Mouse (Mus musculus) heart, adult 2 months (tissue): ENCODE results near the gene Ppp1r14a. TPM values are rescaled to one million over a fixed set of nuclear protein-coding genes. Genes with fewer than 3 reads are reported as not detected.
A peak's percentile ranks its signal among the peaks of the same experiment; 100 is the strongest.

Source experiments
- DNase-seq, 2 experiments: peaks; one replicate each; pipeline ENCODE4 v3.0.0; 2021
- H3K27ac ChIP-seq: fragments of 200-600 bp; 2 replicates; pipeline ENCODE4 v1.8.1; 2022
- H3K27me3 ChIP-seq: fragments of 200-500 bp; 2 replicates; pipeline ENCODE4 v1.6.1; 2012; ENCODE audit warnings: mild to moderate bottlenecking, low read length, inconsistent platforms, mixed read lengths; ENCODE audit not compliant: control insufficient read depth, insufficient read depth
- H3K36me3 ChIP-seq: fragments of 200-500 bp; 2 replicates; pipeline ENCODE4 v1.6.1; 2012; ENCODE audit warnings: low read length, inconsistent platforms; ENCODE audit not compliant: control insufficient read depth, insufficient read depth
- H3K4me1 ChIP-seq: fragments of 200-500 bp; 2 replicates; pipeline ENCODE4 v1.6.1; 2011; ENCODE audit warnings: low read length; ENCODE audit not compliant: control insufficient read depth, insufficient read depth
- H3K4me3 ChIP-seq: fragments of 200-600 bp; 2 replicates; pipeline ENCODE4 v1.8.1; 2022
- H3K79me2 ChIP-seq: fragments of 200-500 bp; replicated peaks from 2 replicates; pipeline ENCODE4 v1.6.1; 2012; ENCODE audit warnings: mild to moderate bottlenecking, inconsistent platforms, low read length, moderate library complexity, mixed read lengths; ENCODE audit not compliant: control insufficient read depth, insufficient read depth
- H3K9ac ChIP-seq: fragments of 200-500 bp; 2 replicates; pipeline ENCODE4 v1.6.1; 2012; ENCODE audit warnings: low read depth, mild to moderate bottlenecking, control low read depth, inconsistent platforms, low read length, mixed read lengths
- CTCF ChIP-seq: fragments of 200-600 bp; IDR thresholded peaks from 2 replicates; pipeline ENCODE4 v1.8.1; 2022; ENCODE audit warnings: antibody characterized with exemption, mild to moderate bottlenecking, moderate library complexity
- EP300 ChIP-seq: fragments of 200-500 bp; IDR thresholded peaks from 2 replicates; pipeline ENCODE4 v1.6.1; 2011; ENCODE audit warnings: low read depth, low read length, control low read depth; ENCODE audit not compliant: insufficient read depth
- POLR2A ChIP-seq: fragments of 200-500 bp; IDR thresholded peaks from 2 replicates; pipeline ENCODE4 v1.6.1; 2011; ENCODE audit warnings: mild to moderate bottlenecking, low read depth, low read length, control low read depth; ENCODE audit not compliant: insufficient read depth
- WGBS: fragments of 180-500 bp; shearing (Covaris S2); methylation state at CpG from one replicate; pipeline ENCODE4 v1.1.7; 2018; 5-methylcytosine and 5-hydroxymethylcytosine counted together
- intact Hi-C: fragments of 180-260 bp; cut with DNase I; formaldehyde crosslinking; loops from one replicate; pipeline ENCODE4 v1.15.1; 2025
- long read RNA-seq: library from polyadenylated mRNA; stranded (forward); transcript quantifications from one replicate; pipeline ENCODE4 v2.0.0, GENCODE M21; 2021
- polyA plus RNA-seq: library from polyadenylated mRNA; depleted of rRNA; stranded (reverse); fragments of >200 nt; gene quantifications from 2 replicates; pipeline ENCODE4 v1.2.3, GENCODE M21; 2012; rRNA removed
- total RNA-seq, 2 experiments: library from RNA; stranded (reverse); gene quantifications; 2 replicates each; pipeline ENCODE4 v1.2.3; 2021

Ppp1r14a gene
- total RNA-seq (10 to 100 TPM in 1 of 2 experiments, 1 to 10 TPM in 1; 8.7 to 10.3 TPM), polyA plus RNA-seq (16.3 and 18.4 TPM in 2 replicates)
- long read RNA-seq, partial matches to known transcripts: 0 of 2 reads
- long read RNA-seq, other reads (novel, unspliced or antisense): 0 of 2 reads

GRCm38 (mm10) chr7:29288942-29289638 lies at the start of gene Ppp1r14a:
TSS of gene Ppp1r14a (plus strand) at chr7:29289308.
- peak within 1 kb of the TSS; percentile 47 for H3K9ac ChIP-seq
- H3K4me3 ChIP-seq: peak within 1 kb of the TSS; percentile 59
- H3K4me1 ChIP-seq: peaks cover 3% of the 10 kb centered on the region; the same call in 1 of the 2 replicates
- no peaks in the 10 kb centered on the region for H3K27me3 ChIP-seq
- WGBS: 2% methylated on average over 59 of the region's 59 CpGs
- intact Hi-C loops: no loop called here
- peak; percentile 80 to 89 for DNase-seq
- H3K27ac ChIP-seq: peak within 1 kb of the TSS; percentile 71
- H3K79me2 ChIP-seq: no peaks in the 10 kb centered on the region
- no peaks in the 10 kb centered on the region for H3K36me3 ChIP-seq
- TF ChIP-seq EP300: no peak
- TF ChIP-seq POLR2A: peak; percentile 73
- no peak; the same call in none of the 2 replicates for TF ChIP-seq CTCF

- Histone ChIP-seq H3K79me2 (no peaks in the 10 kb centered on the region), H3K4me1 (no peaks in the 10 kb centered on the region; the same call in 1 of the 2 replicates), H3K27me3 (no peaks in the 10 kb centered on the region), H3K4me3 (no peak overlapping the region), H3K36me3 (no peaks in the 10 kb centered on the region), H3K27ac (no peak overlapping the region), H3K9ac (no peak overlapping the region)
- peak in 1 of 2 experiments; percentile 43 for DNase-seq
- WGBS: 86% methylated on average over 7 of the region's 7 CpGs
- TF ChIP-seq CTCF: peak; percentile 74
- no peak for TF ChIP-seq EP300
- intact Hi-C loops: loop anchor here (1.0 to 5.0 kb wide), 2 partner anchors 37 to 65 kb away; partner anchors contain the start of genes Psmd8 and Spint2
Observed at GRCm38 (mm10) chr7:29244732-29245416, 44.2 kb upstream of the Ppp1r14a start.

GRCm38 (mm10) chr7:29246015-29246414 lies 43.1 kb upstream of the Ppp1r14a start:
- TF ChIP-seq EP300 (no peak), POLR2A (no peak), CTCF (no peak)
- no peaks in the 10 kb centered on the region for H3K79me2 ChIP-seq
- H3K4me3 ChIP-seq: no peak overlapping the region
- H3K9ac ChIP-seq: no peak overlapping the region
- H3K27ac ChIP-seq: no peak overlapping the region
- no peaks in the 10 kb centered on the region for H3K27me3 ChIP-seq
- intact Hi-C loops: loop anchor here (5.0 kb wide), 1 partner anchor 36 kb away; the partner anchor contains the start of gene Spint2
- WGBS: 80% methylated on average over 5 of the region's 5 CpGs
- no peaks in the 10 kb centered on the region for H3K36me3 ChIP-seq
- DNase-seq: no peak
- no peaks in the 10 kb centered on the region; the same call in 1 of the 2 replicates for H3K4me1 ChIP-seq

GRCm38 (mm10) chr7:29246619-29247313 lies 42.3 kb upstream of the Ppp1r14a start:
- H3K4me3 ChIP-seq: no peak overlapping the region
- TF ChIP-seq POLR2A: no peak
- no peak for TF ChIP-seq EP300
- TF ChIP-seq CTCF: no peak
- no peaks in the 10 kb centered on the region for H3K79me2 ChIP-seq
- no peaks in the 10 kb centered on the region; the same call in 1 of the 2 replicates for H3K4me1 ChIP-seq
- H3K27me3 ChIP-seq: no peaks in the 10 kb centered on the region
- 85% methylated on average over 21 of the region's 21 CpGs for WGBS
- DNase-seq: no peak
- no peaks in the 10 kb centered on the region for H3K36me3 ChIP-seq
- intact Hi-C loops: loop anchor here (1.0 to 5.0 kb wide), 2 partner anchors 36 to 51 kb away; partner anchors contain the start of gene Spint2
- H3K9ac ChIP-seq: no peak overlapping the region
- H3K27ac ChIP-seq: no peak overlapping the region

- no peaks in the 10 kb centered on the region for H3K36me3 ChIP-seq
- intact Hi-C loops: loop anchor here (1.0 to 5.0 kb wide), 2 partner anchors 35 to 50 kb away; partner anchors contain the start of gene Spint2
- peak; percentile 77 to 91 for DNase-seq
Observed at GRCm38 (mm10) chr7:29247314-29247700, 41.8 kb upstream of the Ppp1r14a start.

More at GRCm38 (mm10) chr7:29247314-29247700, 41.8 kb upstream of the Ppp1r14a start:
- WGBS: 33% methylated on average over 16 of the region's 16 CpGs
- no peaks in the 10 kb centered on the region for H3K27me3 ChIP-seq
- no peaks in the 10 kb centered on the region for H3K79me2 ChIP-seq
- peak overlapping the region; percentile 35; the same call in 1 of the 2 replicates for H3K4me3 ChIP-seq
- peak overlapping the region; percentile 54; the same call in 1 of the 2 replicates for H3K27ac ChIP-seq
- H3K9ac ChIP-seq: peak overlapping the region; percentile 66
- H3K4me1 ChIP-seq: no peaks in the 10 kb centered on the region; the same call in 1 of the 2 replicates
- TF ChIP-seq CTCF (peak; percentile 97), POLR2A (no peak)
